Mouse (Mus musculus): Measurements from ENCODE around the gene Eif3l.

GRCm38 (mm10) chr15:79060887-79061565 lies 14.0 kb upstream of the Eif3l start:
- TF ChIP-seq EP300 (IDR thresholded peaks at IDR 0.05; ENCODE audit: low read depth) (no peak), CTCF (IDR thresholded peaks at IDR 0.05; ENCODE audit: low read depth) (no peak)

Measured in liver, embryonic 14.5 days (tissue).